Mouse (Mus musculus) kidney, adult 11 months (tissue): Measurements from ENCODE around the gene Phb2.
A peak's percentile ranks its signal among the peaks of the same experiment; 100 is the strongest.

Experiments used
- DNase-seq: peaks from one replicate; pipeline ENCODE4 v3.0.0; 2022

Gene Phb2

GRCm38 (mm10) chr6:124724472-124724871 lies 12.3 kb downstream of the Phb2 start:
- no peak for DNase-seq

GRCm38 (mm10) chr6:124728621-124729020 lies 16.5 kb downstream of the Phb2 start:
- DNase-seq: no peak

- DNase-seq: no peak
Measured at GRCm38 (mm10) chr6:124729850-124730705, 17.9 kb downstream of the Phb2 start.

- no peak for DNase-seq
Measured at GRCm38 (mm10) chr6:124731038-124731437, 18.9 kb downstream of the Phb2 start.

GRCm38 (mm10) chr6:124732476-124733370 lies 20.6 kb downstream of the Phb2 start:
- no peak for DNase-seq

- no peak for DNase-seq
Measured at GRCm38 (mm10) chr6:124734417-124734816, 22.3 kb downstream of the Phb2 start.

- no peak for DNase-seq
Measured at GRCm38 (mm10) chr6:124737040-124737439, 24.9 kb downstream of the Phb2 start.

- peak; percentile 97 for DNase-seq
Measured at GRCm38 (mm10) chr6:124738511-124739023, 26.4 kb downstream of the Phb2 start, which contains the start of gene Ptpn6. TSS of gene Ptpn6 (minus strand) at chr6:124738714.

- no peak for DNase-seq
Measured at GRCm38 (mm10) chr6:124739231-124739796, 27.2 kb downstream of the Phb2 start.

- DNase-seq: peak; percentile 63
Measured at GRCm38 (mm10) chr6:124740211-124740887, 28.2 kb downstream of the Phb2 start.

GRCm38 (mm10) chr6:124740888-124741761 lies 29.0 kb downstream of the Phb2 start, which contains the start of gene Grcc10:
TSS of gene Grcc10 (minus strand) at chr6:124741374.
- DNase-seq: peak; percentile 90

- DNase-seq: no peak
Measured at GRCm38 (mm10) chr6:124741842-124742241, 29.7 kb downstream of the Phb2 start.

GRCm38 (mm10) chr6:124742839-124743514 lies 30.8 kb downstream of the Phb2 start:
- DNase-seq: no peak

GRCm38 (mm10) chr6:124743647-124744046 lies 31.5 kb downstream of the Phb2 start:
- no peak for DNase-seq

GRCm38 (mm10) chr6:124744755-124745321 lies 32.7 kb downstream of the Phb2 start:
- DNase-seq: no peak

GRCm38 (mm10) chr6:124745490-124746295 lies 33.6 kb downstream of the Phb2 start:
- DNase-seq: peak; percentile 97

GRCm38 (mm10) chr6:124746296-124746605 lies 34.1 kb downstream of the Phb2 start:
- DNase-seq: no peak

GRCm38 (mm10) chr6:124746654-124747632 lies 34.8 kb downstream of the Phb2 start:
- no peak for DNase-seq
